ENCODE assay signal across 22 mouse cellular contexts in the genomic region with DNA sequence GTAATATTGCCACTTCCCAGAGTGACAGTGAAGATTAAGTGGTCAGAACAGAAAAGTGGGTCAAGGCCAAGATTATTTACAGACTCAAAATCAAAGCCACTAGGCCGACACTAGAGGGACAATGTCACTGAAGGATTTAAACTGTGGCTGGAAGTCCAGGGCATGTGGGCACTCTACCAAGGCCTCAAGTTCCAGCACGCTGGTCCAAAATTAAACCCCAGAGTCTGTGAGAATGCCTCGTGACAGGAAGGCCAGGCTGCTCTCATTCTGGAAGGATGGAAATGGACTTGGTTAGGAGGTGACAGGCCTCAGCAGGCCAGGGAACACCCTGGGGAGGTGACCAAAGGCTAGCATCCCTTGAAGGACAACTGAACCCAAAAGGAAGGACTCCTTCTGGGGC. TPM values are rescaled to one million over a fixed set of nuclear protein-coding genes. Genes with fewer than 3 reads are reported as not detected.
DNase-seq lines count a peak whose midpoint lies in the region; ATAC-seq lines count a peak whose summit lies in the region.
"Had no signal": no experiment of that assay in that cellular context is flagged by ENCODE, and none has a peak within 500 bp of the region (broad histone marks: within the 10 kb centered on the region; RNA-seq: fewer than 3 reads in every experiment).

No protein-coding gene starts in this region.

- DNase-seq in adrenal gland, postnatal 10 days = peak; percentile 16
- DNase-seq in adrenal gland, postnatal 25 days = no peak
- peak; percentile 97 for DNase-seq in heart, adult 11 months
- DNase-seq in heart, adult 9 months (ENCODE audit: low spot score in 2 of 2) = peak; percentile 53 to 65
- DNase-seq in heart, postnatal 25 days (ENCODE audit: low spot score) = no peak
- DNase-seq in left cerebral cortex, adult 11 months (ENCODE audit: low spot score) = no peak
- no peak for DNase-seq in thymus, postnatal 25 days
- DNase-seq: adrenal gland, postnatal 14 days; B cell, adult 2 months; kidney, adult 18-20 months had no signal

- H3K36me3 ChIP-seq in heart, embryonic 12.5 days = no peaks in the 10 kb centered on the region
- H3K36me3 ChIP-seq: embryonic facial prominence, embryonic 10.5 days; heart, embryonic 15.5 days; hindbrain, embryonic 10.5 days; intestine, embryonic 15.5 days had no signal

- WGBS in heart, embryonic 12.5 days = 77% methylated on average over 3 of the region's 3 CpGs

- no peak overlapping the region for H3K9ac ChIP-seq in heart, embryonic 12.5 days
- H3K9ac ChIP-seq: forebrain, embryonic 13.5 days; heart, embryonic 15.5 days; hindbrain, embryonic 14.5 days; intestine, embryonic 15.5 days had no signal

- H3K4me2 ChIP-seq in heart, embryonic 12.5 days = no peak overlapping the region
- H3K4me2 ChIP-seq: forebrain, embryonic 13.5 days; heart, embryonic 15.5 days; hindbrain, embryonic 14.5 days; intestine, embryonic 15.5 days had no signal

- H3K4me3 ChIP-seq in heart, embryonic 12.5 days = no peak overlapping the region
- H3K4me3 ChIP-seq: embryonic facial prominence, embryonic 10.5 days; forebrain, embryonic 13.5 days; heart, embryonic 15.5 days; hindbrain, embryonic 10.5 days; intestine, embryonic 15.5 days had no signal

- no peak overlapping the region for H3K27ac ChIP-seq in heart, embryonic 12.5 days (ENCODE audit: poor library complexity, severe bottlenecking)
- H3K27ac ChIP-seq: embryonic facial prominence, embryonic 10.5 days; forebrain, embryonic 13.5 days; heart, embryonic 15.5 days; hindbrain, embryonic 10.5 days; hindbrain, embryonic 14.5 days; intestine, embryonic 15.5 days had no signal

- no peak for ATAC-seq in heart, embryonic 12.5 days (ENCODE audit: insufficient number of reproducible peaks, low FRiP score)
- ATAC-seq: forebrain, embryonic 13.5 days; intestine, embryonic 15.5 days had no signal

- H3K4me1 ChIP-seq in heart, embryonic 12.5 days (replicated peaks) = no peaks in the 10 kb centered on the region
- H3K4me1 ChIP-seq: heart, embryonic 15.5 days; intestine, embryonic 15.5 days had no signal

- H3K9me3 ChIP-seq in heart, embryonic 12.5 days (replicated peaks) = no peaks in the 10 kb centered on the region
- H3K9me3 ChIP-seq: embryonic facial prominence, embryonic 10.5 days; forebrain, embryonic 13.5 days; heart, embryonic 15.5 days; hindbrain, embryonic 10.5 days; intestine, embryonic 15.5 days had no signal

- intact Hi-C loops in heart, postnatal 25 days (cut with DNase I) = no loop called here

- H3K27me3 ChIP-seq in heart, embryonic 12.5 days (replicated peaks) = peaks cover 5% of the 10 kb centered on the region; the same call in 1 of the 2 replicates
- H3K27me3 ChIP-seq: forebrain, embryonic 13.5 days; intestine, embryonic 15.5 days had no signal

RNA-seq across cellular contexts. Expression of a gene that starts 33.4 kb away (rescaled TPM):
- under 1 TPM; 0.48 to 0.51 TPM for total RNA-seq in adrenal gland, postnatal 10 days (2021)
- total RNA-seq in adrenal gland, postnatal 25 days (2021) = 0.29 and 0.39 TPM in 2 replicates
- polyA plus RNA-seq in heart, embryonic 12.5 days (2016; fragmentation: Nextera tagmentation; extraction: Ambion mirVana) = 0.15 and 0.17 TPM in 2 replicates
- total RNA-seq in heart, postnatal 25 days (2021) = under 1 TPM; 0.20 to 0.23 TPM
- total RNA-seq: MEL had no signal

RNA-seq across cellular contexts. Expression of a gene that starts 48.4 kb away (rescaled TPM):
- total RNA-seq in adrenal gland, postnatal 10 days (2021) = not detected
- not detected in 2 replicates for total RNA-seq in adrenal gland, postnatal 25 days (2021)
- not detected in 2 replicates for polyA plus RNA-seq in heart, embryonic 12.5 days (2016; fragmentation: Nextera tagmentation; extraction: Ambion mirVana)
- not detected for total RNA-seq in heart, postnatal 25 days (2021)
- total RNA-seq: adrenal gland, postnatal 14 days; MEL had no signal
- polyA plus RNA-seq: cerebellum, adult 2 months; embryonic facial prominence, embryonic 10.5 days; embryonic facial prominence, embryonic 14.5 days; forebrain, embryonic 13.5 days; gonadal fat pad, adult 2 months; heart, embryonic 15.5 days; hindbrain, embryonic 10.5 days; hindbrain, embryonic 14.5 days; intestine, embryonic 15.5 days; kidney, embryonic 14.5 days had no signal

Comparison
In these comparisons a context has a peak if more than half of its experiments do, and no peak if none do; other contexts are left out.
1. DNase-seq: peak in adrenal gland, postnatal 10 days (single experiment), heart, adult 11 months (single experiment) and heart, adult 9 months (2 of 2); none in adrenal gland, postnatal 25 days (single experiment), heart, postnatal 25 days (single experiment), left cerebral cortex, adult 11 months (single experiment) and thymus, postnatal 25 days (single experiment).